Mouse (Mus musculus) cortical plate, adult 2 months (tissue): ENCODE measurements around the gene Smc2.

Experiments used
- CTCF ChIP-seq: fragments of 200-500 bp; IDR thresholded peaks from 2 replicates; pipeline ENCODE4 v1.5.1; 2011; ENCODE audit warnings: mild to moderate bottlenecking, control low read depth, low read length; ENCODE audit not compliant: insufficient read depth; ENCODE audit errors: extremely low read depth
- POLR2A ChIP-seq: fragments of 200-500 bp; IDR thresholded peaks from 2 replicates; pipeline ENCODE4 v1.6.1; 2011; ENCODE audit warnings: mild to moderate bottlenecking, low read length, control low read depth; ENCODE audit not compliant: insufficient read depth; ENCODE audit errors: extremely low read depth

DNA sequence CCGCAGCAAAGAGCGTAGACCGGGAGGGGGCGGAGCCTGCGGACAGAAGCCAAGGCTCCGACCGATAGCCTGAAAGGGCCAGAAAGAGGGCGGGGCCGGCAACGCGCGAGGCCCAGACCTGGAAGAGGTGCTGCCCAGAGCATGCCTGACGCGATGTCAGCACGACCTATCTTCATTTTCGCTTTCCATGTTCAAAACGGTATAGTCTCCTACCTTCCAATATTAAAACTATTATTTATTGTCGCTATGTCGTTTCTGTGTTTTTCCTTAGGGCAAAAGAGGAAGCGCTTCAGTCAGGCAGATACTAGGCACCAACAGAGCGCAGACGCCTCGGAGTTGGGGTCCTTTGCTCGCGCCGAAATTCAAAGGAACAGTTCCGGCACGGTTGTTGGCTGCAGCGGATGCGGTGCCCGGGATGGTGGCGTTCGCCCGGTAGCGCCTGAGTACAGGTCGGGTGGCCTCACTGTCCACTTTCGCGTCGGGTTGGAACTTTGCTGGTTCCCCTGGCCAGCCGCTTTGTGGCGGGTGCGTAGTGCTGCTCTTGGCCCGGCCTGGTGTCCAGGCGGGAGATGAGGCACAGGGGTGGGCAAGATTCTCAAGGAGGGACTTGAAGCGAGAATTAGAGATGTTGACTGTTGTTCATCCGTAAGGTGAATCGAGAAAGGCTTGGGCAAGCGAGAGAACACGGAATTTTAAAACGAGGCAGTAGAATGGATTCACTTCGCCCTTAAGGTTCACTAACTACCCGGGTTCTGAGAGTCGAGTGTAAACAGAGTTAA lies at the start of gene Smc2:
- TF ChIP-seq CTCF: no peak
- TF ChIP-seq POLR2A: no peak
